Mouse (Mus musculus): Measurements from ENCODE around the gene Cys1.

Cys1 gene

GRCm38 (mm10) chr12:24680096-24680491 lies 1.5 kb downstream of the Cys1 start:
- no peak for TF ChIP-seq GATA4 (IDR thresholded peaks at IDR 0.05; ENCODE audit: insufficient replicate concordance, low read length)

DNA sequence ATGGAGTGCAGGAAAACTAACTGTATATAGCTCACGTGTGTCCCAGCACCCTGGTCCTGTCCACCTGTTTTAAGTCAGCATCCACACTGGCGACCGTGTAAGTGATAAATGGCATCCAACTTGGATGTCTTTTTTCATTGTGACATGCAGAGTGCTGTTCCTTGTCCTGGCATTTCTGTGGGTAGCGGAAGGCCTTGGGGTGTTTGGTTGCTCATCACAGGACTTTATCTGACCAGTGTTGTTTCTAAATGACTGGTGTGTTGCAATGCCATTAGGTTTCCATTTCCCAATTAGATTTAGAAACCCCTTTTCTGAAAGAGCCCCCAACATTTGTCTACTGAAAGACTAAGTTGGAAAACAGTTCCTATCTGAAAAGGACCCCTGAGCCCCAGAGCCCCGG lies 19.5 kb downstream of the Cys1 start:
- TF ChIP-seq GATA4 (IDR thresholded peaks at IDR 0.05; ENCODE audit: insufficient replicate concordance, low read length), result no peak

DNA sequence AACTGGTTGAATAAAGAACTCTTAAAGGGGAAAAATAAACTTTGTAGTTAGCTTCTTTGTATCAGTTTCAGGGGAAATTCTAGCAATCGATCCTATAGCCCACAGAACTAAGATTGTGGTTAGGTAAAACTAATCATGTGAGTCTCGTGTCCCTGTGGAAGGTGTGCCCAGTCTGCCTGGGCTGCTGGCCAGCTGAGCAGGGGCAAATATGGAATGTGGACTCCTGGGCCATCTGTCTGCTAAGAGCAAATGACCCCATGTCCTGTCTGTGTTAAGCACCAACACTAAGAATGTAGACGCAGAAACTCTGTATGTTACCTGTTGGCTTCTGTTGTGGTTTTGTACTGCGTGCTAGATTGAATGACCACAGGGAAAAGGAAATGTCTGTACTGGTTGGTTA lies 20.5 kb downstream of the Cys1 start:
- TF ChIP-seq GATA4 (IDR thresholded peaks at IDR 0.05; ENCODE audit: insufficient replicate concordance, low read length), result no peak

DNA sequence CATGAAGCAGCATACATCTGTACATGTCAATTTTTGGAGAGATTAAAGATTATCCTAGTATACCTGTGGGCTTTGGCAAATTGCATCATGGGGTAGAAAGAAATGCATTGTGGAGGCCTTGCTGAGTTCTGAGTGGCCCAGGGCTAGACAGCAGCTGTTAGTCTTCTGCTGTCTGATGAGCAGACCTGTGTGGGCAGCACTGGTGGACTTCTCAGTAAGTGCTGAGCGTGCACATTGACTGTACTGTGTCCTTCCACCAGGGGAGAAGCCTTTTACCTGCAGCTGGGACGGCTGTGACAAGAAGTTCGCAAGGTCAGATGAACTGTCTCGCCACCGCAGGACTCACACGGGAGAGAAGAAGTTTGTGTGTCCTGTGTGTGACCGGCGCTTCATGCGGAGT lies 21.7 kb downstream of the Cys1 start:
- TF ChIP-seq GATA4 (IDR thresholded peaks at IDR 0.05; ENCODE audit: insufficient replicate concordance, low read length), result no peak

- TF ChIP-seq GATA4 (IDR thresholded peaks at IDR 0.05; ENCODE audit: insufficient replicate concordance, low read length), result no peak
These were observed 22.6 kb downstream of the Cys1 start for GRCm38 (mm10) chr12:24658998-24659397.

- TF ChIP-seq GATA4 (IDR thresholded peaks at IDR 0.05; ENCODE audit: insufficient replicate concordance, low read length), result no peak
These were observed 25.2 kb downstream of the Cys1 start for GRCm38 (mm10) chr12:24656436-24656835.

GRCm38 (mm10) chr12:24654065-24654862 lies 27.3 kb downstream of the Cys1 start:
- TF ChIP-seq GATA4 (IDR thresholded peaks at IDR 0.05; ENCODE audit: insufficient replicate concordance, low read length), result no peak

DNA sequence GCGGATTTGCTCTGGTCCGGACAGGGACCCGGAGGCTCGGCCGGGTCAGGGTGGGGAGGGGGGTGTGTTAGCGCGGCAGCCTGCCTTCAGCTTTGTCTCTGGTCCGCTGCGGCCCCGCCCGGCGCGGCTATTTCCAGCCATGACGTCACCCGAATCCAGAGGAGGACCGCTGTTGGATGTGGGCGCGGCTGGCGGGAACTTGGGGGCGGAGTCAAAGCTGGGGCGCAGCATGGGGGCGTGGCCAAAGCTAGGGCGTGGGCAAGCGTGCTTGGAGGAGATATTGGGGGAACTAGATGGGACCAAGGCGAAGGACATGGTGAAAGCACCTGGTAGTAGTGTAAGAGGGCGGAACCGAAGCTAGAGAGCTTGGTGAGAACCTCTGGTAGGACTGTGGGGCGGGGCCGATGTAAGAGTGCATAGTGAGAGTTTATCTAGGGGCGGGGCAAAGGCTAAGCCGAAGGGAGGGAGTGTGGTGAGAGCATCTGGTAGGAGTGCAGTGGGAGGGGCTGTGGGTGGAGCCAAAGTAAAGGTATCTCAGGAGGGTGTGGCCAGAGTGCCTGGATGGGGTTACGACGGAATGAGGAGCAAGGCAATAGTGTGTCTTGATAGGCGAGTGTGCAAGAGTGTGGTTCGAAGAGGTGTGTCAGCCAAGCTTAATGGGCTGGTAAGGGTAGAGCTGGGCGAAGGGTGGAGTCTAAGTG lies 29.8 kb downstream of the Cys1 start:
- no peak for TF ChIP-seq GATA4 (IDR thresholded peaks at IDR 0.05; ENCODE audit: insufficient replicate concordance, low read length)

DNA sequence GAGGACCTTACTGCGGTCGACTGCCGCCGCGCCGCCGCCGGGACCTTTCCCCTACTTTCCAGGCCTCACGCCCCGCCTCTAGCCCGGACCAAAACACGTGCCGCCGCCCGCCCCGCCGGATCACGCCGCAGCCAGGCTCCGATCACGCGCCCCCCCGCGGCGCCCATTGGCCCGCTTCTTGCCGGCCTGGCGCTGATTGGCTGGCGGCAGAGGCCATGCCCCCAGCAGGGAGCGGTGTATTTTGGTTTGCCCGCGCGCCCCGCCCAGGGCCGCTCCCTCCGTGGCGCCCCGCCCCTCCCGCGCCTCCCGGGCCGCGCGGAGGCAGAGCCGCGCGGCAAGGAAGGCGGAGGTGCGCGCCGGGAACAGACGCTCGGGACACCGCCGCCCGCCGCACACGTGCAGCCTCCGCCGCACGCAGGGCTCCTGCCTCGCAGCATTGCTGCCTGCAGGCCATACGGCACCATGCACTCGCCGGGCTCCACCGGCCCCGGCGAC lies 30.5 kb downstream of the Cys1 start, which contains the start of gene Klf11:
Gene Klf11 (plus strand): TSS at position 212 of the 495 bp plus-strand sequence.
- no peak; the same call in 1 of the 2 replicates for TF ChIP-seq GATA4 (IDR thresholded peaks at IDR 0.05; ENCODE audit: insufficient replicate concordance, low read length)

- no peak; the same call in 1 of the 2 replicates for TF ChIP-seq GATA4 (IDR thresholded peaks at IDR 0.05; ENCODE audit: insufficient replicate concordance, low read length)
These were observed 31.1 kb downstream of the Cys1 start for GRCm38 (mm10) chr12:24650415-24651062.

DNA sequence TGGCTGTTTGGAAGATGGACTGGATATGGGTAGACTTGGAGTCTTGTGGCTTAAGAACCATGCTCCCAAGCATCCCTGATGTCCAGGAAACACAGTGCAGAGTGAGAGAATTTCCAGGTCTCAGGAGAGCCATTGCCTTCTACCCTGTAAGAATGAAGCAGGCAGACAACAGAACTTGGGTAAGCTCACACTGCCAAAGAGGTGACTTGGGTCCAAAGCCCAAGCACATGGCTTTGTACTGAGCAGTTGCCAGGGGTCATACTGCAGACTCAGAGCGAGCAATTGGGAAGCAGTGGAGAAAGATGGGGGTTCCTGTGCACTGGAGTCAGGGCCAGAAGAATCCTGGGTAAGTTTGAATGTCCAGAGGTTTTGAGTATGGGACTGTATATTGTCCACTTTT lies 33.5 kb downstream of the Cys1 start:
- no peak for TF ChIP-seq GATA4 (IDR thresholded peaks at IDR 0.05; ENCODE audit: insufficient replicate concordance, low read length)

DNA sequence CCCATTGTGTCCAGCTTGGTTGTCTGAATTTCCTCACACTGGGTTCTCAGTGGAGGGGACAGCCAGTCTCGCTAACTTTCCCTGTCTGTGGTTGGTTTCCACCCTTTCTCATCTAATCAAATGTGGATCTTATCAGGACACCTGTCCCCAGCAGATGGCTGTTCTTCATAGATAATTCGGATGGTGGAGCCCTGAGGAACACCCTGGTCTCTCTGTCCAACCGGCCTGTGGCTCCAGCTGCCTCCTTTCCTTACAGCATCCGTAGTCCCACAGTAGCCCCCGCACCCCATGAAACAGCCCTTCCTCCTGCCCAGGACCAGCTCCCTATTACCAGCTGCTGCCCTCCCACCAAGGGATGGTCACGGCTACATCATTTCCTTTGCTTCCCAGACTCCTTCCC lies 35.7 kb downstream of the Cys1 start:
- no peak for TF ChIP-seq GATA4 (IDR thresholded peaks at IDR 0.05; ENCODE audit: insufficient replicate concordance, low read length)

DNA sequence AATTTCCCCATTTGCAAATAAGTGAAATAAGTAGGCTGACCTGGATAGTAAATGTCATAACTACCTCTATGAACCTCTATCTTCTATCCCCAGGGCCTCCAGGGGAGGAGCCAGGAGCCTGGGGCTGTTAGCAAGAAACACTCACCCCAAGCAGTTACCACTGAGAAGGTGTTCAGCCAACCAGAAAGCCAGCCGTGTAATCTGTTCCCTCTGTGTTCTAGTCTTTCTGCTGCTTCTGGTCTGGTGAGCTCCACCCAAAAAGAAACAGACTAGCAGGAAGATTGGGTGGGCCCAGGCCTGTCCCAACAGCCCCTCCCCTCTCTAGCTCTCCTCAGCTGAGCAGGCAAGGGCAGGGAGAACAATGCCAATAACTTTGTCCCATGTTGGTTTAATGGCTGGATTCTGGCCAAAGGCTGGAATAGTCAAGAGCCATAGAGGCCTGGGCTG lies 37.5 kb downstream of the Cys1 start:
- no peak for TF ChIP-seq GATA4 (IDR thresholded peaks at IDR 0.05; ENCODE audit: insufficient replicate concordance, low read length)

- TF ChIP-seq GATA4 (IDR thresholded peaks at IDR 0.05; ENCODE audit: insufficient replicate concordance, low read length), result no peak
These were observed 39.2 kb downstream of the Cys1 start for GRCm38 (mm10) chr12:24642370-24642802.

DNA sequence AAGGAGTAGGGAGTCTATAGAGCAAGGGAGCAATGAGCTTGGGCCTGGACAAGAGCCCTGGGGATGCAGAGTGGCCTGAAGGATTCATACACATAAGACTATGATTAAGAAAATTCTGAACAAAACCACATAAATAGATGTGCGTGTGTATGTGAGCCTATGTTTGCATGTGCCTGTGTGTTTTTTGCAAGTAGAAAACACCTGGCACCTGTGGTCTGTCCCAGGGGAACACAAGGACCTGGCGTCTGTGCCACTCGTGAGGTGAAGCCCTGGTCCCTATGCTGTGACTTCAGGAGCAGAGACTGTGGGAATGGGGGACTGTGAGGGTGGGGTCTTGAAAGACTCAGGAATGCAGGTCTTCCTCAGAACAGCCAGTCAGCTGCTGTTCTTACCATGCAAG lies 47.0 kb downstream of the Cys1 start:
- TF ChIP-seq GATA4 (IDR thresholded peaks at IDR 0.05; ENCODE audit: insufficient replicate concordance, low read length), result no peak
